Mouse (Mus musculus) hindbrain, embryonic 13.5 days (tissue): ENCODE data around the gene Ypel5. TPM values are rescaled to one million over a fixed set of nuclear protein-coding genes. Genes with fewer than 3 reads are reported as not detected.

Source experiments
- ATAC-seq: fragments of 200-750 bp; cut with Nextera tagmentation; 2 replicates; pipeline ENCODE4 v1.8.0; 2017; ENCODE audit warnings: moderate TSS enrichment; ENCODE audit not compliant: low FRiP score
- H3K27ac ChIP-seq: fragments of 300-500 bp; sonication (generic); 2 replicates; pipeline ENCODE4 v1.5.1; 2015; ENCODE audit warnings: inconsistent platforms, mild to moderate bottlenecking, moderate library complexity
- H3K27me3 ChIP-seq: fragments of 300-500 bp; sonication (generic); 2 replicates; pipeline ENCODE4 v1.6.1; 2015; ENCODE audit warnings: mild to moderate bottlenecking, inconsistent platforms
- H3K36me3 ChIP-seq: fragments of 300-500 bp; sonication (generic); 2 replicates; pipeline ENCODE4 v1.6.1; 2015; ENCODE audit warnings: mild to moderate bottlenecking, inconsistent platforms
- H3K4me1 ChIP-seq: fragments of 300-500 bp; sonication (generic); replicated peaks from 2 replicates; pipeline ENCODE4 v1.6.1; 2015; ENCODE audit warnings: inconsistent platforms
- H3K4me2 ChIP-seq: fragments of 300-500 bp; sonication (generic); 2 replicates; pipeline ENCODE4 v1.6.1; 2015; ENCODE audit warnings: inconsistent platforms, mild to moderate bottlenecking, moderate library complexity
- H3K4me3 ChIP-seq: fragments of 300-500 bp; sonication (generic); 2 replicates; pipeline ENCODE4 v1.5.1; 2015; ENCODE audit warnings: mild to moderate bottlenecking, inconsistent platforms
- H3K9ac ChIP-seq: fragments of 300-500 bp; sonication (generic); 2 replicates; pipeline ENCODE4 v1.6.1; 2015; ENCODE audit warnings: mild to moderate bottlenecking, inconsistent platforms
- H3K9me3 ChIP-seq: fragments of 300-500 bp; sonication (generic); 2 replicates; pipeline ENCODE4 v1.6.1; 2016; ENCODE audit warnings: inconsistent platforms
- WGBS: fragments of 180-500 bp; shearing (Covaris S2); methylation state at CpG from one replicate; pipeline ENCODE4 v1.1.7; 2015; 5-methylcytosine and 5-hydroxymethylcytosine counted together
- polyA plus RNA-seq: library from polyadenylated mRNA; unstranded; fragments of >200 nt; fragmentation: Nextera tagmentation; extraction: Ambion mirVana; gene quantifications from 2 replicates; pipeline ENCODE4 v1.2.1, GENCODE M21; 2015

The Ypel5 gene
- polyA plus RNA-seq, 1 experiment from 2014 or later: 118 TPM

- Histone ChIP-seq H3K27me3 (no peaks in the 10 kb centered on the region), H3K9ac (no peak overlapping the region), H3K4me3 (no peak overlapping the region), H3K36me3 (no peaks in the 10 kb centered on the region), H3K4me2 (no peak overlapping the region), H3K4me1 (no peaks in the 10 kb centered on the region), H3K27ac (no peak overlapping the region), H3K9me3 (no peaks in the 10 kb centered on the region)
- no peak for ATAC-seq
- 92% methylated on average over 7 of the region's 7 CpGs for WGBS
Observed at GRCm38 (mm10) chr17:72897076-72897475, 60.8 kb downstream of the Ypel5 start.

DNA sequence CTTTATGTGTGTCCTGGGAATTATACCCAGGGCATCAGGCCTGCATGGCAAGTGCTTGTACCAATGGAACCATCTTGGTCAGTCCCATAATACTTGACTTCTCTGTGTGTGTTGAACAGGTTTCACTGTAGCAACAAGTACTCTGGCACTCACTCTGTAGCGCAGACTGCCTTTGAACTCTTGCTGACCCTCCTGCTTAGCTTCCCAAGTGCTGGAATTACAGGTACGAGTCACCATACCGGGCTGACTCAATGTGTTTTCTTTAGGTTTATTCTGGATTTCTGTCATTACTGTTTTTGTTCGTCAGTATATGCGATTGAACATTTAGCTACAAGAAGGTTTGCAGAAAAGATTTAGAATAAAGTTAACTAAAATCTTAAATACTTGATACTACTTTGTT is 61.7 kb downstream of the Ypel5 start:
- Histone ChIP-seq H3K4me2 (no peak overlapping the region), H3K9me3 (no peaks in the 10 kb centered on the region), H3K9ac (no peak overlapping the region), H3K36me3 (no peaks in the 10 kb centered on the region), H3K27ac (no peak overlapping the region), H3K4me3 (no peak overlapping the region), H3K27me3 (no peaks in the 10 kb centered on the region), H3K4me1 (no peaks in the 10 kb centered on the region)
- 87% methylated on average over 5 of the region's 5 CpGs for WGBS
- ATAC-seq: no peak

DNA sequence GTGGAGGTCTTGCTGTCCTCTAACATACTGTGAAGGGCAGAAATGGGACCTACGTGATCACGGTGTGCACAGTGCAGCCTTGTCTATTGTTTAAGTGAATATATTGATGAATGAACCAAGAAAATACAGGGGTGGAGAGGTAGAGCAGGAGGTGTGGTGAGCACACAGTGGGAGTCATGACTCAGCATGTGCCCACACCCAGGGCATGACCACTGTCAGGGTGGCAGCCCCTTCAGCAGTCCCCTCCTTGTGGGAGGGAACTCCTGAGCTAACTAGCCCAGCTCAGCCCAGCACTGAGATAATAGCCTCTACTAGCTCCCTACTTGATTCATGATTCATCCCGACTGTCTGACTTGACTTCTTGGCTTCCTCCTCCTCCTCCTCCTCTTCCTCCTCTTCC is 62.5 kb downstream of the Ypel5 start:
- no peaks in the 10 kb centered on the region for H3K27me3 ChIP-seq
- no peak overlapping the region for H3K9ac ChIP-seq
- 64% methylated on average over 3 of the region's 3 CpGs for WGBS
- H3K36me3 ChIP-seq: no peaks in the 10 kb centered on the region
- no peak for ATAC-seq
- H3K4me3 ChIP-seq: no peak overlapping the region
- no peaks in the 10 kb centered on the region for H3K4me1 ChIP-seq
- no peaks in the 10 kb centered on the region for H3K9me3 ChIP-seq
- H3K27ac ChIP-seq: no peak overlapping the region
- no peak overlapping the region for H3K4me2 ChIP-seq

Other genes with a start within 250 kb of the Ypel5 start
- gene Alk, start 231.8 kb upstream of the Ypel5 start, polyA plus RNA-seq: 3.4 and 3.5 TPM in 2 replicates
- gene Lbh, start 81.9 kb downstream of the Ypel5 start, polyA plus RNA-seq: 7.0 and 8.5 TPM in 2 replicates